Mouse (Mus musculus) cortical plate, adult 2 months (tissue): ENCODE measurements around the gene Aqp2.

Experiments
- CTCF ChIP-seq: fragments of 200-500 bp; IDR thresholded peaks from 2 replicates; pipeline ENCODE4 v1.5.1; 2011; ENCODE audit warnings: mild to moderate bottlenecking, control low read depth, low read length; ENCODE audit not compliant: insufficient read depth; ENCODE audit errors: extremely low read depth
- POLR2A ChIP-seq: fragments of 200-500 bp; IDR thresholded peaks from 2 replicates; pipeline ENCODE4 v1.6.1; 2011; ENCODE audit warnings: mild to moderate bottlenecking, low read length, control low read depth; ENCODE audit not compliant: insufficient read depth; ENCODE audit errors: extremely low read depth

DNA sequence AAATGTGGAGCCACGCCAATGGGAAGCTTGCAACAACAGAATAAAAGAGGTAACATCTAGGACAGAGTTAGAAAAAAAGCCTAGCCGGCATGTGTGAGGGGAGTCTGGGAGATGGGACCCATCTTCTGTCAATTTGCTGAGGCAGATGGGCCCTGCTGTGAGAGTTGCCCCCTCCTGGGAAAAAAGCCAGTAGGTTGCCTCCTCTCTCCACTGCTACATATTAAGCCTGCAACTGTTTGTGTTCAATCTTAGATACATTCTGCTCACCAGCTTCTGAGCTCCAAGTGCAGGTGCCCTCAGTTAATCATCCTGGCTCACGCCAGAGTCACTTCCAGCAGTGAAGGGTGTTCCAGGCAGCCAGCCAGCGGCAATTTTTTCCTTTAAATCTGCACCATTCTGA lies 41.0 kb downstream of the Aqp2 start:
- TF ChIP-seq CTCF, result no peak
- no peak for TF ChIP-seq POLR2A
